Mouse (Mus musculus): ENCODE measurements around the gene Gm42372. TPM values are rescaled to one million over a fixed set of nuclear protein-coding genes. Genes with fewer than 3 reads are reported as not detected.

Gene Gm42372
- 1.3 TPM in 2 replicates for polyA plus RNA-seq (2016; fragmentation: Nextera tagmentation; extraction: Ambion mirVana)

- 20% methylated on average over 26 of the region's 26 CpGs for WGBS
- peak within 1 kb of the TSS; percentile 82 for H3K27ac ChIP-seq (replicated peaks)
- DNase-seq (ENCODE audit: low spot score): peak; percentile 91
These were observed at the start of gene Gm42372 for GRCm38 (mm10) chr7:16982859-16983568. Gene Gm42372 (plus strand): TSS chr7:16983086.

GRCm38 (mm10) chr7:16937312-16937711 lies 45.6 kb upstream of the Gm42372 start:
- Histone ChIP-seq H3K27me3 (ENCODE audit: low read depth, poor library complexity, severe bottlenecking) (peaks cover 10% of the 10 kb centered on the region; the same call in 1 of the 2 replicates), H3K9me3 (replicated peaks) (no peaks in the 10 kb centered on the region), H3K4me1 (peaks cover 34% of the 10 kb centered on the region), H3K4me3 (no peak overlapping the region), H3K27ac (replicated peaks) (no peak overlapping the region), H3K36me3 (no peaks in the 10 kb centered on the region)
- DNase-seq (ENCODE audit: low spot score): peak; percentile 16
- 39% methylated on average over 4 of the region's 4 CpGs for WGBS

More at GRCm38 (mm10) chr7:16982859-16983568, at the start of gene Gm42372:
- Histone ChIP-seq H3K27me3 (ENCODE audit: low read depth, poor library complexity, severe bottlenecking) (no peaks in the 10 kb centered on the region), H3K9me3 (replicated peaks) (0 out of 2 replicates have a peak, but pooled peaks cover 3% of the 10 kb centered on the region), H3K4me1 (peaks cover 57% of the 10 kb centered on the region), H3K4me3 (peak within 1 kb of the TSS; percentile 51), H3K36me3 (peaks cover 9% of the 10 kb centered on the region)

GRCm38 (mm10) chr7:16938117-16938791 lies 44.6 kb upstream of the Gm42372 start:
- DNase-seq (ENCODE audit: low spot score): peak; percentile 47
- Histone ChIP-seq H3K4me1 (peaks cover 31% of the 10 kb centered on the region), H3K27me3 (ENCODE audit: low read depth, poor library complexity, severe bottlenecking) (peaks cover 15% of the 10 kb centered on the region; the same call in 1 of the 2 replicates), H3K9me3 (replicated peaks) (no peaks in the 10 kb centered on the region), H3K27ac (replicated peaks) (0 out of 2 replicates have a peak overlapping the region, but pooled peaks have one; percentile 38), H3K36me3 (no peaks in the 10 kb centered on the region), H3K4me3 (0 out of 2 replicates have a peak overlapping the region, but pooled peaks have one; percentile 7)
- 73% methylated on average over 17 of the region's 17 CpGs for WGBS

GRCm38 (mm10) chr7:16940292-16940691 lies 42.6 kb upstream of the Gm42372 start:
- Histone ChIP-seq H3K4me1 (peaks cover 44% of the 10 kb centered on the region), H3K4me3 (no peak overlapping the region), H3K9me3 (replicated peaks) (no peaks in the 10 kb centered on the region), H3K27ac (replicated peaks) (peak overlapping the region; percentile 55; the same call in 1 of the 2 replicates), H3K36me3 (no peaks in the 10 kb centered on the region), H3K27me3 (ENCODE audit: low read depth, poor library complexity, severe bottlenecking) (peaks cover 31% of the 10 kb centered on the region)
- WGBS: 61% methylated on average over 7 of the region's 7 CpGs
- DNase-seq (ENCODE audit: low spot score): no peak

- 69% methylated on average over 4 of the region's 4 CpGs for WGBS
- H3K36me3 ChIP-seq: no peaks in the 10 kb centered on the region
- H3K27ac ChIP-seq (replicated peaks): no peak overlapping the region
- H3K4me1 ChIP-seq: peaks cover 70% of the 10 kb centered on the region
- peaks cover 57% of the 10 kb centered on the region for H3K27me3 ChIP-seq (ENCODE audit: low read depth, poor library complexity, severe bottlenecking)
- no peak for DNase-seq (ENCODE audit: low spot score)
- no peak overlapping the region for H3K4me3 ChIP-seq
- H3K9me3 ChIP-seq (replicated peaks): no peaks in the 10 kb centered on the region
These were observed 40.0 kb upstream of the Gm42372 start for GRCm38 (mm10) chr7:16942861-16943260.

- peaks cover 64% of the 10 kb centered on the region for H3K4me1 ChIP-seq
- H3K4me3 ChIP-seq: peak within 1 kb of the TSS; percentile 69
- H3K9me3 ChIP-seq (replicated peaks): no peaks in the 10 kb centered on the region
- WGBS: 17% methylated on average over 36 of the region's 36 CpGs
- H3K36me3 ChIP-seq: no peaks in the 10 kb centered on the region
- DNase-seq (ENCODE audit: low spot score): peak; percentile 93
- peak within 1 kb of the TSS; percentile 77 for H3K27ac ChIP-seq (replicated peaks)
- H3K27me3 ChIP-seq (ENCODE audit: low read depth, poor library complexity, severe bottlenecking): peaks cover 71% of the 10 kb centered on the region
These were observed 38.7 kb upstream of the Gm42372 start, which contains the start of gene Pnmal2 for GRCm38 (mm10) chr7:16944061-16944807. Gene Pnmal2 (plus strand): TSS chr7:16944682.

- Histone ChIP-seq H3K9me3 (replicated peaks) (no peaks in the 10 kb centered on the region), H3K36me3 (no peaks in the 10 kb centered on the region), H3K4me1 (peaks cover 69% of the 10 kb centered on the region), H3K27ac (replicated peaks) (peak overlapping the region; percentile 77), H3K27me3 (ENCODE audit: low read depth, poor library complexity, severe bottlenecking) (peaks cover 76% of the 10 kb centered on the region), H3K4me3 (peak overlapping the region; percentile 69)
- WGBS: under 1% methylated on average over 22 of the region's 22 CpGs
- no peak for DNase-seq (ENCODE audit: low spot score)
These were observed 38.0 kb upstream of the Gm42372 start for GRCm38 (mm10) chr7:16944808-16945315.

GRCm38 (mm10) chr7:16945419-16945818 lies 37.5 kb upstream of the Gm42372 start:
- peak overlapping the region; percentile 69 for H3K4me3 ChIP-seq
- H3K36me3 ChIP-seq: no peaks in the 10 kb centered on the region
- peaks cover 69% of the 10 kb centered on the region for H3K4me1 ChIP-seq
- WGBS: 12% methylated on average over 17 of the region's 17 CpGs
- peaks cover 76% of the 10 kb centered on the region for H3K27me3 ChIP-seq (ENCODE audit: low read depth, poor library complexity, severe bottlenecking)
- peak; percentile 41 for DNase-seq (ENCODE audit: low spot score)
- H3K27ac ChIP-seq (replicated peaks): no peak overlapping the region; the same call in 1 of the 2 replicates
- H3K9me3 ChIP-seq (replicated peaks): no peaks in the 10 kb centered on the region

- H3K9me3 ChIP-seq (replicated peaks): no peaks in the 10 kb centered on the region
- H3K4me1 ChIP-seq: peaks cover 74% of the 10 kb centered on the region
- peak overlapping the region; percentile 59 for H3K27ac ChIP-seq (replicated peaks)
- WGBS: 1% methylated on average over 53 of the region's 53 CpGs
- peak overlapping the region; percentile 69 for H3K4me3 ChIP-seq
- no peaks in the 10 kb centered on the region for H3K36me3 ChIP-seq
- peak; percentile 47 for DNase-seq (ENCODE audit: low spot score)
- peaks cover 78% of the 10 kb centered on the region for H3K27me3 ChIP-seq (ENCODE audit: low read depth, poor library complexity, severe bottlenecking)
These were observed 36.2 kb upstream of the Gm42372 start for GRCm38 (mm10) chr7:16946441-16947348.

- 16% methylated on average over 22 of the region's 22 CpGs for WGBS
- Histone ChIP-seq H3K4me3 (peak overlapping the region; percentile 69), H3K27ac (replicated peaks) (peak overlapping the region; percentile 59; the same call in 1 of the 2 replicates), H3K4me1 (peaks cover 74% of the 10 kb centered on the region), H3K9me3 (replicated peaks) (no peaks in the 10 kb centered on the region), H3K27me3 (ENCODE audit: low read depth, poor library complexity, severe bottlenecking) (peaks cover 84% of the 10 kb centered on the region), H3K36me3 (no peaks in the 10 kb centered on the region)
- no peak for DNase-seq (ENCODE audit: low spot score)
These were observed 35.5 kb upstream of the Gm42372 start for GRCm38 (mm10) chr7:16947349-16947895.

GRCm38 (mm10) chr7:16947959-16948361 lies 34.9 kb upstream of the Gm42372 start:
- Histone ChIP-seq H3K36me3 (no peaks in the 10 kb centered on the region), H3K4me3 (peak overlapping the region; percentile 69), H3K27ac (replicated peaks) (no peak overlapping the region), H3K27me3 (ENCODE audit: low read depth, poor library complexity, severe bottlenecking) (peaks cover 85% of the 10 kb centered on the region), H3K4me1 (peaks cover 72% of the 10 kb centered on the region), H3K9me3 (replicated peaks) (no peaks in the 10 kb centered on the region)
- no peak for DNase-seq (ENCODE audit: low spot score)
- 20% methylated on average over 4 of the region's 4 CpGs for WGBS

All from midbrain, embryonic 10.5 days (tissue).